Mouse (Mus musculus): Measurements from ENCODE around the gene Cxxc4. TPM values are rescaled to one million over a fixed set of nuclear protein-coding genes. Genes with fewer than 3 reads are reported as not detected.

The Cxxc4 gene
- total and polyA plus RNA-seq, 2 experiments: 0.18 to 0.27 TPM

- no peak for DNase-seq (ENCODE audit: extremely low read depth, low read depth, low spot score)
- H3K27ac ChIP-seq (replicated peaks; ENCODE audit: insufficient read depth, low read depth, low read length): no peak overlapping the region; the same call in 1 of the 2 replicates
- 2% methylated on average over 48 of the region's 61 CpGs for WGBS
- no peaks in the 10 kb centered on the region for H3K36me3 ChIP-seq (ENCODE audit: control insufficient read depth, insufficient read depth, low read length)
- H3K4me1 ChIP-seq (ENCODE audit: control insufficient read depth, insufficient read depth, low read length): peaks cover 2% of the 10 kb centered on the region; the same call in 1 of the 2 replicates
- TF ChIP-seq POLR2A (IDR thresholded peaks at IDR 0.05; ENCODE audit: extremely low read depth, insufficient read depth, low read length) (no peak), CTCF (IDR thresholded peaks at IDR 0.05; ENCODE audit: low read depth, low read length) (no peak)
- peak overlapping the region; percentile 23; the same call in 1 of the 2 replicates for H3K9ac ChIP-seq (ENCODE audit: low read depth, low read length)
- H3K79me2 ChIP-seq (ENCODE audit: control insufficient read depth, insufficient read depth, low read length): no peaks in the 10 kb centered on the region
- peak overlapping the region; percentile 57 for H3K4me3 ChIP-seq (ENCODE audit: insufficient read depth, low read depth, low read length)
- H3K27me3 ChIP-seq (ENCODE audit: control insufficient read depth, insufficient read depth, low read length): peaks cover 9% of the 10 kb centered on the region; the same call in 1 of the 2 replicates
Measured at GRCm38 (mm10) chr3:134239971-134240717, 3.9 kb downstream of the Cxxc4 start.

GRCm38 (mm10) chr3:134240718-134241025 lies 4.4 kb downstream of the Cxxc4 start:
- 32% methylated on average over 6 of the region's 6 CpGs for WGBS
- no peak for TF ChIP-seq POLR2A (IDR thresholded peaks at IDR 0.05; ENCODE audit: extremely low read depth, insufficient read depth, low read length)
- no peak for TF ChIP-seq CTCF (IDR thresholded peaks at IDR 0.05; ENCODE audit: low read depth, low read length)
- DNase-seq (ENCODE audit: extremely low read depth, low read depth, low spot score): no peak
- Histone ChIP-seq H3K4me3 (ENCODE audit: insufficient read depth, low read depth, low read length) (no peak overlapping the region), H3K79me2 (ENCODE audit: control insufficient read depth, insufficient read depth, low read length) (no peaks in the 10 kb centered on the region), H3K9ac (ENCODE audit: low read depth, low read length) (no peak overlapping the region), H3K27ac (replicated peaks; ENCODE audit: insufficient read depth, low read depth, low read length) (no peak overlapping the region), H3K36me3 (ENCODE audit: control insufficient read depth, insufficient read depth, low read length) (no peaks in the 10 kb centered on the region), H3K4me1 (ENCODE audit: control insufficient read depth, insufficient read depth, low read length) (peaks cover 2% of the 10 kb centered on the region; the same call in 1 of the 2 replicates), H3K27me3 (ENCODE audit: control insufficient read depth, insufficient read depth, low read length) (peaks cover 9% of the 10 kb centered on the region; the same call in 1 of the 2 replicates)

GRCm38 (mm10) chr3:134243168-134243849 lies 7.0 kb downstream of the Cxxc4 start:
- 23% methylated on average over 2 of the region's 2 CpGs for WGBS
- no peak for DNase-seq (ENCODE audit: extremely low read depth, low read depth, low spot score)

GRCm38 (mm10) chr3:134243850-134244247 lies 7.6 kb downstream of the Cxxc4 start:
- 65% methylated on average over 3 of the region's 3 CpGs for WGBS
- no peak overlapping the region for H3K27ac ChIP-seq (replicated peaks; ENCODE audit: insufficient read depth, low read depth, low read length)
- H3K4me1 ChIP-seq (ENCODE audit: control insufficient read depth, insufficient read depth, low read length): no peaks in the 10 kb centered on the region
- no peaks in the 10 kb centered on the region for H3K36me3 ChIP-seq (ENCODE audit: control insufficient read depth, insufficient read depth, low read length)
- no peak overlapping the region for H3K4me3 ChIP-seq (ENCODE audit: insufficient read depth, low read depth, low read length)
- no peak overlapping the region for H3K9ac ChIP-seq (ENCODE audit: low read depth, low read length)
- H3K27me3 ChIP-seq (ENCODE audit: control insufficient read depth, insufficient read depth, low read length): peaks cover 5% of the 10 kb centered on the region; the same call in 1 of the 2 replicates
- no peak for DNase-seq (ENCODE audit: extremely low read depth, low read depth, low spot score)
- no peak for TF ChIP-seq CTCF (IDR thresholded peaks at IDR 0.05; ENCODE audit: low read depth, low read length)
- TF ChIP-seq POLR2A (IDR thresholded peaks at IDR 0.05; ENCODE audit: extremely low read depth, insufficient read depth, low read length): no peak
- no peaks in the 10 kb centered on the region for H3K79me2 ChIP-seq (ENCODE audit: control insufficient read depth, insufficient read depth, low read length)

More at GRCm38 (mm10) chr3:134243168-134243849, 7.0 kb downstream of the Cxxc4 start:
- Histone ChIP-seq H3K27ac (replicated peaks; ENCODE audit: insufficient read depth, low read depth, low read length) (no peak overlapping the region), H3K27me3 (ENCODE audit: control insufficient read depth, insufficient read depth, low read length) (peaks cover 9% of the 10 kb centered on the region; the same call in 1 of the 2 replicates), H3K79me2 (ENCODE audit: control insufficient read depth, insufficient read depth, low read length) (no peaks in the 10 kb centered on the region), H3K4me3 (ENCODE audit: insufficient read depth, low read depth, low read length) (no peak overlapping the region), H3K4me1 (ENCODE audit: control insufficient read depth, insufficient read depth, low read length) (no peaks in the 10 kb centered on the region), H3K9ac (ENCODE audit: low read depth, low read length) (no peak overlapping the region), H3K36me3 (ENCODE audit: control insufficient read depth, insufficient read depth, low read length) (no peaks in the 10 kb centered on the region)
- TF ChIP-seq POLR2A (IDR thresholded peaks at IDR 0.05; ENCODE audit: extremely low read depth, insufficient read depth, low read length) (no peak), CTCF (IDR thresholded peaks at IDR 0.05; ENCODE audit: low read depth, low read length) (no peak)

- TF ChIP-seq CTCF (IDR thresholded peaks at IDR 0.05; ENCODE audit: low read depth, low read length) (no peak), POLR2A (IDR thresholded peaks at IDR 0.05; ENCODE audit: extremely low read depth, insufficient read depth, low read length) (no peak)
- H3K4me3 ChIP-seq (ENCODE audit: insufficient read depth, low read depth, low read length): no peak overlapping the region
- 30% methylated on average over 2 of the region's 2 CpGs for WGBS
- no peak overlapping the region for H3K27ac ChIP-seq (replicated peaks; ENCODE audit: insufficient read depth, low read depth, low read length)
- H3K4me1 ChIP-seq (ENCODE audit: control insufficient read depth, insufficient read depth, low read length): no peaks in the 10 kb centered on the region
- H3K36me3 ChIP-seq (ENCODE audit: control insufficient read depth, insufficient read depth, low read length): no peaks in the 10 kb centered on the region
- H3K27me3 ChIP-seq (ENCODE audit: control insufficient read depth, insufficient read depth, low read length): no peaks in the 10 kb centered on the region
- DNase-seq (ENCODE audit: extremely low read depth, low read depth, low spot score): no peak
- no peaks in the 10 kb centered on the region for H3K79me2 ChIP-seq (ENCODE audit: control insufficient read depth, insufficient read depth, low read length)
- H3K9ac ChIP-seq (ENCODE audit: low read depth, low read length): no peak overlapping the region
Measured at GRCm38 (mm10) chr3:134254221-134254620, 17.9 kb downstream of the Cxxc4 start.

Measured in liver, adult 2 months (tissue).